Mouse (Mus musculus): ENCODE measurements around the gene Prnd.

The Prnd gene

DNA sequence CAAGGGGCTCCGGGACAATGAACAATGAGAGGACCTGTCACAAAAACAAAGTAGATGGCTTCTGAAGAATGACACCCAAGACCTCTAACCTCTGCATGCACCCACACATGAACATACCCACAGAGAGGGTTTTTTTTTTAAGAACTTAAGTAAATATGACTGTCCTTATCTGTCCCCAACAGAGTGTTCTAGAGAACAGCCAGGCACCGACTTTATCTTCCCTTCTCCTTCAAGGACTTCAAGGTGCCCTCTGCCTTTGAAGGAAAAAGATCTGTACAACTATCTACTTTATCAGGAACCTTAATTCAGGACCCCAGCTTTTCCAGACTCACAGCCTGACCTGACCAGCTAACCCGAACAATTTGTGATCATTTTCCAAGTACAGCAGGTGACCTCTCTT is 10.2 kb upstream of the Prnd start:
- DNase-seq (ENCODE audit: low spot score): no peak

DNA sequence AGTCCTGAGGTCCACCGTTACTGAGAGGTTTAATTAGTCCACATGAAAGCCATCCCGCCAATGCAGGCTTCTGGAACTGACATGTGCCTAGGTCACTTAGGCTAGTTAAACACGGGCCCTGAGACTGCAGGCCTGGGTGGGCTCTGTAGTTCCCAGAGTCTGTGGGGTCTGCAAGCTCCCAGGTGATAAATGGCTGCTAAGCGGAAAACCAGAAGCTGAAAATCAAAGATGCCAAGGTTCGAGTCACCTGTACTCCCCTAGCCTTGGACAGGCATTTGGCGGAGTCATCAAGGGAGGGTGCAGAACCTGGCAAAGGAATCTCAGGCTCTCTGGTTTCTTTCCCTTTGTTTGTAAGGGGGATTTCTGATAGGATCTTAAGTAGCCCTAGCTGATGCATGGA is 9.2 kb upstream of the Prnd start:
- no peak for DNase-seq (ENCODE audit: low spot score)

DNA sequence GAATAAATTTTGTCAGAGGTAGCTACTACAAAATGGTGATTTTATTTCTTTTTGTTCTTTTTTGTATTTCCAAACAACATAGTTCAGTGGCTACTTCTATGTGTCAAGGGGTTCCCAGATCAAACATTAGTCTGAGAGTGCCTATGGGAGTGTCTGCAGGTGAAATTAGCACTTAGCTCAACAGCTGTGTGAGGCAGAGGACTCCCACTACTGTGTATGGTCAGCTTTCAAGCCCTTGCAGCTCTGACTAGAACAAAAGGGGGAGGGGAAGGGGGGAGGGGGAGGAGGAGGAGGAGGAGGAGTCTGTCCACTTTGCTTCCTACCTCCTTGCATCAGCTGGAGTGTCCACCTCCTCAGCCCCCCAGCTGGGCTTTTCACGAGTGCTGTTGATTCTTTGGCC is 6.3 kb upstream of the Prnd start:
- no peak for DNase-seq (ENCODE audit: low spot score)

DNA sequence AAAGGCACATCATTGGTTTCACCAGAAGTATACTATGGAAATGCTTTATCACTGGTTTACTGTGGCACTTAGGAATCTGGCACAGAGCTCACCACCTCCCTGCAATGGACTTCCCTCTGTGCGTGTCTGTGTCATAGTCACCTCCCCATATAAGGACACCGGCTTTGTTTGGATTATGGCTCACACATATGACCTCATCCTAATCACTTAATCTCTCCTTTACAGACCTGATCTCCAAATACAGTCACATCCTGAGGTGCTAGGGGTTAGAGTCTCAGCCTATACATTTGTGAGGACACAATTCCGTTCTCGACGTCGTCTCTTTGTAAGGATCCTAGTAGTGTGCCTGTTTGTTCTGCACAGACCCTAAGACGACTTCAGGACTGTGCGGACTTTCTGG is 5.4 kb upstream of the Prnd start:
- no peak for DNase-seq (ENCODE audit: low spot score)

DNA sequence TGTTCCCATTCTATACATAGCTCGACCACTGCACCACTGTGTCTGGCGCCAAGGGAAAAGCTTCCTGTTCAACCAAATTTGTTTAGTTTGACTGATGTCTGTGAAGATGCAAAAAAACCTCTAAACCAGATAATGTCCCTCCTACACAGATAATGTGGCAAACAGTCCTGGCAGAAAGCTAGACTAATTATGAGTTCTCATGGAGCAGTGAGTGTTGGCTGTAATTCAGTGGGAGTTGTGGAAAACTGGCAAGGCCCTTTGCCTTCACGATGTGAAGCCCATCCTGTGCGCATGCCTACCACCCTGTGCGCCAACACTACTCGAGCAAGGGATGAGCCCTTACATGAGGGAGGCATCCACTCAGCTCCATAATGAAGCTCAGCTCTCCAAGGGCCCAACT is 4.9 kb upstream of the Prnd start:
- no peak for DNase-seq (ENCODE audit: low spot score)

DNA sequence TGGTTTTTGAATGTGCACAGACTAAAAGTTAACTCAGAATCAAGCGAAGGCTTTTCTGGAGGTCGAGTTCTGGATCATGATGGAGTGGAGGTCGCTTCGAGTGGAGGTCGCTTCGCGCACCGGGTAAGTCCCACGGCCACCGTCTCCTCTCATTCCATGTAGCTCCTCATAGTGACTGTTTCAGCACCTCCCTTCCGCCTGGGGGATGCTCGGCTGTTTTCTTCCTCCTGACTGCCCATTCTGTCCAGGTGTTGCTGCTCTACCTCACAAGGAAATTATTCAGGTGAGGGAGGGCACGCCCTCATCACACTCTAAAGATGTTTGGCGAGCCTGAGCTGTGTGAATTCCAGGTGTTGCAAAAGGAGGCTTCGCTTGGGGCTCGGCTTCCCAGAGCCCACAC is 4.3 kb upstream of the Prnd start:
- no peak for DNase-seq (ENCODE audit: low spot score)

DNA sequence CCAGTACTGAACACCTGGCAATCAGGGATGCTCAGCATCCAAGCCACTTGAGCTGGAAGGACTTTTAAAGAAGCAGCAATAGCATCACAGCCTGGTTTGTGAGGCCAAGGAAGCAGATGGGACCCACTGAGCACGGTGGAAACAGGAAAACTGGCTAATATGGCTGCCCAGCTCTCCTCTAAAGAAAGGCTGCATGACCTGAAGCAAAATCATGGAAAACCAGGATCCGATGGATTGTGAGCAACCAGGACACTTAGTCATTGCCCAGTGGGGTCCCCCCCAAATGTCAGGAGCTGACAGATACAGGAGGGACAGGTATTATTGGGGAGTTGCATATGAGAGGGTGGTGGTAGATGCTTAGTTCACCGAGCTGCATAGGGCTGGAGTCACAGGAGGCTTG is 2.5 kb upstream of the Prnd start:
- DNase-seq (ENCODE audit: low spot score): no peak

DNA sequence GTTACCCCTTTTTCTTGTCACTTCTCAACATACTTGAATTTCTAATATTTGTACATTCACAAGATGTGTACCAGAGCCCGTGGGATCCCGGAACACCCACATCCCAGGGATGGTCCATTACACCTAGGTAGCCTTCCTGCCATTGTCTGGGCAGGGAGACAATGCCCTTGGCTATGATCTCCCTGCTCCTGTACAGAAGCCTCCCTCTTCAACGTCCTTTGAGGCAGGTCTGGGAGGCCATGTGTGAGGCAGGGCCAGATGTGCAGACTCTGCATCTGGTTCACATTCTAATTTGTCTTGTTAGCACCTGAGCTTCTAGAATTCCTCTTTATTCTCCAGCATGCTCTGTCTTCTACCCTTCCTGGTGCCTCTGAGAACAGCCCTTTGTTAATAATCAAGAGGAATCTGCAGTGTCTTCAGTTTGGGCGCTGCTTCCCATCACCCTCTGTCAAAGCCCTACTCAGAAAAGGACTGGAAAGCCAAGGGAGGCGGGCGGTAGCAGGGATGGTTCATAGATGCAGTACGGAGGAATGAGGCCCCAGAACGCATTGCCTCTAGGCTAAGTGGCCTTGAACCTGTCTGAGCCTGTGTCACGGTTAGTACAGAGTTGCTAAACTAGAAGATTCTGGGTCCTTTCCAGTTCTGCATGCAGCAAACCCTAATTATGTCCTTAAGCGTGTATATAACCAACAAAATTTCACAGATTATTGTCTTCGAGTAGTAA is 1.6 kb upstream of the Prnd start:
- DNase-seq (ENCODE audit: low spot score): no peak

DNA sequence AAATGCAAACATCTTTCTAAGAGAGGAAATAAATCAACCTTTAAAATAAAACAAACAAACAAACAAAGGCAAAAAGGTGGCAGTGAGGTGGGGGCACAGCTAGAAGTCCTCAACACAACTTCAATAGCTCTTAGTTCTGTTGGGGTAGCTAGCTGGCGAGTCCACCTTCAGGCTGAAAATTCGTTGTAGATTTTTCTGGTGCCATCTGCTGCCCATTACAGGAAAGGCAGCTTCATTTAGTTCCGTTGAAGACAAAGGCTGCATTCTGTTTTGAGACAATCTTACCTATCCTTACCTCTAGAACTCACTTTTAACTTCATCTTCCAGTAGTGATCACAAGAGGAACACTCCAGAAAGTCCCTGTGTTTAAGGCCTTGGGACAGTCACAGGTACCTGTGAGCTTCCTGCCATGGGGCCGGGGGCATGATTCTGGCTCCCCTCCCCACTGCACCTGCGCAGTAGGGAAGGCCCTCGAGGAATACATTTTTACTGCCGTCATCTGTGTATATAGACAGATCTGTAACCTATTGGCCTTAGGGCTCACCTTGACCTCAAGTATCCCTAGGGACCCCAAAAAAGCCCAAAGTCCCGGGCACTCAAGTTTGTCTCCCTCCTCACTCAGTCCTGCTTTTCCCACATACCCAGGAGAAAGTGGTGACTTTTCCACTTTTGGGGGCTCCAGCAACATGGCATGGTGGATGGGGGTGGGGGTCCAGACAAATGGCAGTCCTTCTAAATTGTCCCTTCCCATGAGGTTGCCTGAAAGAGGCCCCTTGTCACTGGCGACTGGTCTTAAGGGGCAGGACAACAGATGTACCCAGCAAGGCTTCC is 679 bp upstream of the Prnd start:
- DNase-seq (ENCODE audit: low spot score): no peak

DNA sequence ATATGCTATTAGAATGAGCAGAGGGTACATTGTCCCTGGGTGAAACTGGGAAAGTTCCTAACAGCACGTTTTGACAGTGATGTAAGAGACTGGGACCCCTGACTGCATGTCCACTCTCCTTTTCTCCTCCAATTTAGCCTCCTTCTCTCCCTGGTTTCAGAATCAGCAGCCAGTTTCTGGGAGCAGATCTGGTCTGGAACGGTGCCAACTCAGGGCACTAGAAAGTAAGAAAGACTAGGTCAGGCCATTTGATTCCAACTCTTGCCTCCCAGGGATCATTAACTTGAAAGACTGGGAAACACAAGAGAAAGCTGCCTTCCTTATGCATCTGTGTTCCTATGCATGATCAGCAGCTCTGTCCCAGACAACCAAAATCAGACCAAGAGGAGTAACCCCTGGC is 1.8 kb downstream of the Prnd start:
- no peak for DNase-seq (ENCODE audit: low spot score)

DNA sequence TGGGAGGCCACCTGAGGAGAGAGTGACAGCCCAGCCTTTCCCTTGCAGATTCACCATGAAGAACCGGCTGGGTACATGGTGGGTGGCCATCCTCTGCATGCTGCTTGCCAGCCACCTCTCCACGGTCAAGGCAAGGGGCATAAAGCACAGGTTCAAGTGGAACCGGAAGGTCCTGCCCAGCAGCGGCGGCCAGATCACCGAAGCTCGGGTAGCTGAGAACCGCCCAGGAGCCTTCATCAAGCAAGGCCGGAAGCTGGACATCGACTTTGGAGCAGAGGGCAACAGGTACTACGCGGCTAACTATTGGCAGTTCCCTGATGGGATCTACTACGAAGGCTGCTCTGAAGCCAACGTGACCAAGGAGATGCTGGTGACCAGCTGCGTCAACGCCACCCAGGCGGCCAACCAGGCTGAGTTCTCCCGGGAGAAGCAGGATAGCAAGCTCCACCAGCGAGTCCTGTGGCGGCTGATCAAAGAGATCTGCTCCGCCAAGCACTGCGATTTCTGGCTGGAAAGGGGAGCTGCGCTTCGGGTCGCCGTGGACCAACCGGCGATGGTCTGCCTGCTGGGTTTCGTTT is 2.4 kb downstream of the Prnd start:
- no peak for DNase-seq (ENCODE audit: low spot score)

DNA sequence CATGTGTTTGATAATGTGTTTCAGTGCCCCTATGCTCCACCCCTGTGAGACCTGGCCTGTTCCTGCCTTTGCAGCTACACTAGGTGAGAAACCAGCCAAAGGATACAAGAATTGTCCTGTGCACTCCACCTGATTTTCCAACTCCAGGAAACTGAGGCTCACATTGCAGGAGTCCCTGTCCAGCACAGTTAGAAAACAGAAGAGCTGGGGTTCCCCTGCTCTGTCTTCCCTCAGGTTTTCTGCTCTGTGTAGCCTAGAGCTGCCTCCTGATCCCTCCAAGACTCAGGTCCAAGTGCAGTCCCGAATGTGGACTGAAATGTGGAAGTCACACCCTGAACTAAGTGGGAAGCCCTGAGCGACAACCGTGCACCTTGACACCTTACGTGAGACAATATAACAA is 3.0 kb downstream of the Prnd start:
- DNase-seq (ENCODE audit: low spot score): no peak

DNA sequence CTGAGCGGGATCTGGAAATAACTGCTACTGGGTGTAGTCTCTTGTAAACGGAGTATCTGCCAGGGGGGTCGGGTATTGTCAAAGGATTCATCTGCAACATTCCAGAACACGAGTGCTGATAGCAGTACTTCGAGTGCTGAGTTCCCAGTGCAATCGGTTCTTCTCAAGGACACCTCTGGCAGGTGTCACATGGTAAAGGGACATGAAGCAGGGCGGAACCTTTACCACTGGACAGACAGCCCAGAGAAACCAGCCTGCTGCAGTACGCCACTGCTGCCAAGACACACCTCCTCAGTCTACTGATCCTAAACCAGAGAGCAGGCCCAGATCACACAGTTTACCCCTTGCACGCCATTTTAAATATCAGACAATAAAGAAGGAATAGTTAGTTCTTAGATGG is 4.2 kb downstream of the Prnd start:
- no peak for DNase-seq (ENCODE audit: low spot score)

DNA sequence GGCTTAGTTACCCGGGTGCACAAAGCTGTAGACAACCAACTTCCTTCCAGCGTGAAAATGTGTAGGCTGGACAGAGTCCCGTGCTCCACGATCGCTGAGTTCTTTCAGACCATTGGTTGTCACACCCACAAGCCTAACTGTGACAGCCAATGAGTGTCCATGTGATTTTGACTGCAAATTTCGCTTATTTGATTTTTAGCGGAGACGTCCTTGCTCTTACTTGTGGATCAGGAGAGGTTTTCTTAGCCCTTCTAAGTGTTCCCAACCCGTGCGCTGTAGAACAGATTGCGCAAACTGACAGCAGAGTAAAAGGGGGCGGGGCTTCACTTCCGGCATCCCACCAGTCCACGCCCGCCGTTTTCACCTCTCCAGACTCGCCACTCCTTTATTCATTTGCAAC is 4.6 kb downstream of the Prnd start:
- DNase-seq (ENCODE audit: low spot score): peak; percentile 34

DNA sequence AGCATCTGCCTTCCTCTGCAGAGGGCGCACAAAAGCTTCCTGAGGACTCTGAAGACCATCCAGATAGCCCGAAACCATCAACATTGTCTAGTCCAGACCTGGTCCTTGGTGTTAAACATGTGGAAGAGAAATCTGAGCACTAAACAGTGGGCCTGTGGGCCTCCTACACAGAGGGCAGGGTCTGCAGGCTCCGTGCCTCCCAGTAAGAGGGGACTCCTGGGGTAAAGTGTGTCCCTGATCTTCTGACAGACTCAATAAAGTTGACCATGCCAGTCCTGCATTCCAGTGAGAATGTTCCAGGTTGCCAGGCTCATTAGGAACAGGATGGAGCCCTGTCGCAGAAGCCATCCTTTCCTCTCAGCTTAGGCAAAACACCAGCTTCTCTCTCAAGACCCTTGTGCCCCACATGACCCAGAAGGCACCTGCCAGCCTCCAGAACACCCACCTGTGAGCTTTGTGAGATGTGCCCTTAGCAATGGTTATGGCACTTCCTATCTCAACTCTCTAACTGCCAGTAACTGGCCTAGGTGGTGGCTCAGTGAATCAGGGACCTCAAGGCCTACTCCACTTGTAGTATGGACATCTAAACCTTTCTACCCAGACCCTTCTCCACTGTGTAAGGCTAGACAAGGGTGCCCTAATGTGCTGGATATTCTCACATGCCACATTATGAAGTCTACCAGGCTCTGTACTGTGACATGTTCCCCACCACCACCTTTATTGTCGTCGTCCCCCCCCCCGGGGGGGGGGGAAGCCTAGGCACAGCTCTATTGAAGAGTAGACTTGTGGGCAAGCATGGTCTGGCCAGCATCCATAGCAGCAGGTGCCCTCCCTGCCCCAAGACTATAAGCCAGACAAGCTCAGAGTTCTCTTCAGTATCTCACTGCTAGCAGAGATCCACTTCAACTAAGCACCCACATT is 5.9 kb downstream of the Prnd start:
- no peak for DNase-seq (ENCODE audit: low spot score)

DNA sequence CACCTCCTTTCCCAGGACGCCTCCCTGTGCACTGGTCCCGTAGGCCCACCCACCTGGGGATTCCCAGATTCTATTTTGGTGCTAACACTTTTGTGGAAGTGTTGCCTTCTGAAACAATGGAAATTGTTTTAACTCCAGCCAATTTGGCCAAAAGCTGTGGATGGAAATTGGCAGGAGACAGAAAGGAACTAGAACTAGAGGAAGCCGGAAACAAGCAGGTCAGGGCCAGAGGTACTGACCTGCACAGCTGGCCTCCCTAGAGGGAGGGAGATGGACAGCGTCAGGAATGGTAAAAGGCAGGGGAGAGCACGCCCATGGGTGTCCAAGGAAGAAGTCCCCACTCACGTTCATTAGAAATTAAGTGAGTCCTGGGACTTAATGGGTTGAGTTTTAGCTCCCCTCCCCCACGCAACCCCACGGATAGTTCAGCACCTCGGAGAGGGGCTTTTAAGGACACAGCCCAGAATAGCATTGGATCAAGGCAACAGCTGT is 7.1 kb downstream of the Prnd start:
- DNase-seq (ENCODE audit: low spot score): no peak

DNA sequence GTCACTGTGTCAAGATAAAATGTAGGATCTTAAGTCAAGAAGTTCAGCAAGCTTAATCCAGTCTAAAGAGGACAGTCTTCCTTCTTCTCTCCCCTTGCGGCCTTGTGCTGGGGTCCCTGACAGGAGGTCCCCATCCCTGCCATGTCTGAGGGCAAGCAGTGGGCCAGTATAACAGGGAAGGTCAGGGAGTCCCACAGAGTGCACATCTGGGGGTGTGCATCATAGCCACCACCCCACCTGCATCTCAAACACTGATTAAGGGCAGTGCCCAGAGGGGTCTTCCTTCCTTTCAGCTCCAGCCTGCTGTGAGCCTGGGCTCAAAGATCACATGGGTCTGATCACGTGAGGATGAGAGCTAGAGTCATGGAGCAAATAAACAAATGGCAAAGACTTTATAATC is 11.0 kb downstream of the Prnd start:
- no peak for DNase-seq (ENCODE audit: low spot score)

DNA sequence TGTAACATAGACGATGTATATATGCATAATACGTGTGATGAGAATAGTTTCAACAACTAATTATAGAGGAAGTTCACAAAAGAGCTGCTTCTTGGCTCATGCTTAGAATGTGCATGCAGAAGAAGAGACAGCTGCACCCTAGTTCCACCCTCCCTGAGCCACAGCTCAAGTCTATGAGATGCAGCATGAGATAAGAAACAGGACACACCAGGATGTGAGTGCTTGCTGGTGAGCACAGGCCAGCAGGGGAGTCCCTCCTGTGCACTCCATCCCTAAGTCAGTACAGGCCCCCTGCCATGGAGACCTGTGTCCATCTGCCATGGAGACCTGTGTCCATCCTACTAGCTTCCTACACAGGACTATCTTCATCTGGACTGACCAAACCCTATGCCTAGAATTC is 19.9 kb downstream of the Prnd start:
- DNase-seq (ENCODE audit: low spot score): no peak

DNA sequence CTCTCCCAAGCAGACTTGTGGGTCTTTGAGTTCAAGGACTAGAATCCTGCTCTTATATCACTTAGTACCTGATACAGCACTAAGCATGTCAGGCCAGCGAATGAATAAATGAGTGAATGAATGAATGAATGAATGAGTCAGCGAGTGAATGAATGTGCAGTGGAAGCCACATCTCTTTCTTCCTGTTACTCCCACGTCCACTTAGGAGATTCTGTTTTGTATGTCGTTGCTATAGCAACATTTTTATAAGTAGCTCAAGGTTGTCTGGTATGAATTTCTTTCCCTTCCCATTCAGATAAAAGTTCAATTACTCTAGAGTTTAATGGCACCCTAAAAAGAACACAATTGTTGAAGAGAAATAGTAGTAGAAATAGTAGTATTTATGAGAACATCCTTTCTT is 20.4 kb downstream of the Prnd start:
- no peak for DNase-seq (ENCODE audit: low spot score)

DNA sequence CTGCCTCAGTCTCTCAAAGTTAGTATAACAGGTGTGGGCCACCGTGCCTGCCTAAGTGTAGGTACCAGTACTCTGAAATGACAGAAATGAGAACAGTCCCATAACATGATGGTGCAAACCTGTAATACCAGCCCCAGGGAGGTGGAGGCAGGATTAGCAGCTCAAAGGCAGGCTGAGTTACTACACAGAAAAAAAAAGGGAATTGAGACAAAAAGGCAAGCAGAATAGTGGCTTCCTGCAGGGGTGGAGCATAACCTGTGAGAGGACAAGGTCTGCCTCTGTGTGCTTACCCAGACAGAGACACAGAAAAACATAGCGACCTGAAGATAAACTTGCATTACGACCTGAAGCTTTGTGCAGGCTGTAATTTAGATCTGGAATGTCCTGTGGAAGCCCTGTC is 26.0 kb downstream of the Prnd start:
- no peak for DNase-seq (ENCODE audit: low spot score)

DNA sequence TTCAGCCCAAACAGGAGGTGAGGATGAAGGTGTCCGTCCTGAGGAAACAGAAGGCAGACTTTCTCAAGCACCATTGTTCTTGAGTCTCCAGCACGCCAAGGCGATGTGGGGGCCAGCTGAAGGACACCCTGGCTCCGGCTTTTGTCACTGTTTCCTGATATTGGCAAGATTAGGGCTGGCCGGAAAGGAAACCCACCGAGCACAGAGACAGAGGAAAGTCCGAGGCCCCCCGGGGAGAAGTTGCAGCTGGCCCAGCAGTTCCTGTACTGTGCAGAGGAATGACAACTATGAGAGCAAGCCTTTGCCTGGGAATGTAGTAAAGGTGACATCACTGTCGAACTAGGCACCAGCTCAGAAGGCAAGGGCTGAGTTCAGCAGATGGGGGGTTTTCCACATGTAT is 30.2 kb downstream of the Prnd start:
- peak; percentile 37 for DNase-seq (ENCODE audit: low spot score)

DNA sequence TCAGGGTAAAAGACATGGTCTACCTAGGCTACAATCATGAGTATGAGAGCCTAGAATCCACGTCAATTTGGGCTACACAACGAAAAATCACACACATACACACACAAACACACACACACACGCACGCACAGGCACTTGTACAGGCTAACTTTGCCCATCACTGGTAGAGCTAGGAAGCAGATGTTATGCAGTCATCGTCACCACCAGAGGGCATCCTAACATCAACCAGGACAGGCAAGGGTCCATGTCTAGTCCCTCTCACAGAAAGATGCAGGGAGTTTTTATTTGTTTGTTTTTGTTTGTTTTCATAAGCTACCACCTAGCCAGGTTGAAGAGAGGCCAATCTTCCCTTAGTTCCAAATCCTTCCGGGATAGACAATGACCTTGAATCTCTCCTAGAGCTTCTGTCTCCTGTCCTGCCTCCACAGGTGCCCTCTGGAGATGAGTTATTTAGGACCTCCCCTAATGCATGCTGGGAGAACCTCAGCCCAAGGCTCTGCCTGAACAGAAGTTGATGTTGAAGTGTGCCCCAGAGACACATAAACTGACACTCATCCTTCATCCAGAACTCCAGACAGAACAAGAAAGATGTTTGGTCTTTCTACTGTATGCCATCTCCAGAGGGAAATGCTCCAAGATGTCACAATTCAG is 32.0 kb downstream of the Prnd start:
- peak; percentile 35 for DNase-seq (ENCODE audit: low spot score)

All from yolk sac, embryonic 10.5 days (tissue).